Comparison of ENCODE assay signal across 8 mouse cellular contexts in genomic region chr10:80475290-80475959, GRCm38 (mm10). TPM values are rescaled to one million over a fixed set of nuclear protein-coding genes. Genes with fewer than 3 reads are reported as not detected.
DNase-seq lines count a peak whose midpoint lies in the region; ATAC-seq lines count a peak whose summit lies in the region.

No protein-coding gene starts in this region.

- H3K4me2 ChIP-seq in hindbrain, embryonic 15.5 days = peak overlapping the region; percentile 68

- H3K9ac ChIP-seq in hindbrain, embryonic 15.5 days = peak overlapping the region; percentile 58

- H3K9me3 ChIP-seq in hindbrain, embryonic 15.5 days = no peaks in the 10 kb centered on the region

- under 1% methylated on average over 57 of the region's 58 CpGs for WGBS in hindbrain, embryonic 15.5 days

- H3K27ac ChIP-seq in hindbrain, embryonic 15.5 days (replicated peaks) = peak overlapping the region; percentile 81

- H3K27me3 ChIP-seq in hindbrain, embryonic 15.5 days = peaks cover 12% of the 10 kb centered on the region

- H3K4me3 ChIP-seq in hindbrain, embryonic 15.5 days = peak overlapping the region; percentile 67

- H3K4me1 ChIP-seq in hindbrain, embryonic 15.5 days (replicated peaks) = peaks cover 10% of the 10 kb centered on the region; the same call in 1 of the 2 replicates

- no peaks in the 10 kb centered on the region for H3K36me3 ChIP-seq in hindbrain, embryonic 15.5 days

- DNase-seq in T-cell, adult 2 months (ENCODE audit: low spot score) = peak; percentile 77
- peak; percentile 89 to 95 for DNase-seq in cerebellum, postnatal 36 days
- peak; percentile 76 to 88 for DNase-seq in frontal cortex, postnatal 36 days (ENCODE audit: low spot score in 2 of 2)
- DNase-seq in left cerebral cortex, adult 11 months (ENCODE audit: low spot score) = peak; percentile 74
- peak; percentile 90 for DNase-seq in lung, postnatal 36 days
- peak; percentile 93 for DNase-seq in retina, postnatal 1 day
- DNase-seq in thymus, postnatal 4 days = peak; percentile 93

- ATAC-seq in hindbrain, embryonic 15.5 days (ENCODE audit: low FRiP score, low read depth) = peak; percentile 90

RNA-seq across cellular contexts. Expression of gene Onecut3, which starts 19.2 kb away (rescaled TPM):
- polyA plus RNA-seq in hindbrain, embryonic 15.5 days (2015; fragmentation: Nextera tagmentation; extraction: Ambion mirVana) = 1.6 and 1.7 TPM in 2 replicates

RNA-seq across cellular contexts. Expression of gene Tcf3, which starts 42.0 kb away (rescaled TPM):
- polyA plus RNA-seq in hindbrain, embryonic 15.5 days (2015; fragmentation: Nextera tagmentation; extraction: Ambion mirVana) = 52.5 and 54.7 TPM in 2 replicates

Comparison
In these comparisons a context has a peak if more than half of its experiments do, and no peak if none do; other contexts are left out.
1. Peak in every context shown above with its lines: DNase-seq, ATAC-seq, H3K4me3 ChIP-seq and H3K27ac ChIP-seq.